Mouse (Mus musculus): Measurements from ENCODE around the gene Mylk3.

The Mylk3 gene

GRCm38 (mm10) chr8:85381926-85382325, 4.2 kb downstream of the Mylk3 start:
- DNase-seq (ENCODE audit: low spot score in 2 of 2) = peak in 1 of 2 experiments; percentile 36

GRCm38 (mm10) chr8:85380824-85381209, 5.3 kb downstream of the Mylk3 start:
- DNase-seq (ENCODE audit: low spot score in 2 of 2) = peak; percentile 66 to 72

- DNase-seq (ENCODE audit: low spot score in 2 of 2) = peak; percentile 34 to 50
Measured at GRCm38 (mm10) chr8:85380123-85380823, 5.9 kb downstream of the Mylk3 start.

GRCm38 (mm10) chr8:85379142-85379781, 6.9 kb downstream of the Mylk3 start:
- DNase-seq (ENCODE audit: low spot score in 2 of 2) = peak; percentile 57 to 66

GRCm38 (mm10) chr8:85376516-85376915, 9.6 kb downstream of the Mylk3 start:
- no peak for DNase-seq (ENCODE audit: low spot score in 2 of 2)

- no peak for DNase-seq (ENCODE audit: low spot score in 2 of 2)
Measured at GRCm38 (mm10) chr8:85374286-85374685, 11.9 kb downstream of the Mylk3 start.

GRCm38 (mm10) chr8:85373435-85374039, 12.6 kb downstream of the Mylk3 start:
- no peak for DNase-seq (ENCODE audit: low spot score in 2 of 2)

GRCm38 (mm10) chr8:85372465-85372839, 13.7 kb downstream of the Mylk3 start:
- no peak for DNase-seq (ENCODE audit: low spot score in 2 of 2)

- DNase-seq (ENCODE audit: low spot score in 2 of 2) = no peak
Measured at GRCm38 (mm10) chr8:85371736-85372464, 14.2 kb downstream of the Mylk3 start.

- no peak for DNase-seq (ENCODE audit: low spot score in 2 of 2)
Measured at GRCm38 (mm10) chr8:85365176-85365575, 21.0 kb downstream of the Mylk3 start.

- no peak for DNase-seq (ENCODE audit: low spot score in 2 of 2)
Measured at GRCm38 (mm10) chr8:85364628-85365027, 21.5 kb downstream of the Mylk3 start.

- DNase-seq (ENCODE audit: low spot score in 2 of 2) = no peak
Measured at GRCm38 (mm10) chr8:85363406-85363805, 22.7 kb downstream of the Mylk3 start.

- no peak for DNase-seq (ENCODE audit: low spot score in 2 of 2)
Measured at GRCm38 (mm10) chr8:85362211-85362610, 23.9 kb downstream of the Mylk3 start.

GRCm38 (mm10) chr8:85353287-85353686, 32.9 kb downstream of the Mylk3 start:
- no peak for DNase-seq (ENCODE audit: low spot score in 2 of 2)

- DNase-seq (ENCODE audit: low spot score in 2 of 2) = no peak
Measured at GRCm38 (mm10) chr8:85339871-85340573, 46.1 kb downstream of the Mylk3 start.

GRCm38 (mm10) chr8:85337681-85338080, 48.5 kb downstream of the Mylk3 start:
- DNase-seq (ENCODE audit: low spot score in 2 of 2) = no peak

- DNase-seq (ENCODE audit: low spot score in 2 of 2) = no peak
Measured at GRCm38 (mm10) chr8:85336211-85336933, 49.8 kb downstream of the Mylk3 start.

GRCm38 (mm10) chr8:85335105-85335504, 51.0 kb downstream of the Mylk3 start:
- DNase-seq (ENCODE audit: low spot score in 2 of 2) = no peak

GRCm38 (mm10) chr8:85329506-85329905, 56.6 kb downstream of the Mylk3 start:
- no peak for DNase-seq (ENCODE audit: low spot score in 2 of 2)

- DNase-seq (ENCODE audit: low spot score in 2 of 2) = no peak
Measured at GRCm38 (mm10) chr8:85327036-85327435, 59.1 kb downstream of the Mylk3 start.

GRCm38 (mm10) chr8:85323084-85323483, 63.1 kb downstream of the Mylk3 start:
- DNase-seq (ENCODE audit: low spot score in 2 of 2) = no peak
